Mouse (Mus musculus): ENCODE results near the gene Smarcc2.
"Not testable (repeated sequence)": the region's sequence is repeated elsewhere in the genome, so short reads cannot be mapped to it uniquely, and the experiment has no call there.

Gene Smarcc2

DNA sequence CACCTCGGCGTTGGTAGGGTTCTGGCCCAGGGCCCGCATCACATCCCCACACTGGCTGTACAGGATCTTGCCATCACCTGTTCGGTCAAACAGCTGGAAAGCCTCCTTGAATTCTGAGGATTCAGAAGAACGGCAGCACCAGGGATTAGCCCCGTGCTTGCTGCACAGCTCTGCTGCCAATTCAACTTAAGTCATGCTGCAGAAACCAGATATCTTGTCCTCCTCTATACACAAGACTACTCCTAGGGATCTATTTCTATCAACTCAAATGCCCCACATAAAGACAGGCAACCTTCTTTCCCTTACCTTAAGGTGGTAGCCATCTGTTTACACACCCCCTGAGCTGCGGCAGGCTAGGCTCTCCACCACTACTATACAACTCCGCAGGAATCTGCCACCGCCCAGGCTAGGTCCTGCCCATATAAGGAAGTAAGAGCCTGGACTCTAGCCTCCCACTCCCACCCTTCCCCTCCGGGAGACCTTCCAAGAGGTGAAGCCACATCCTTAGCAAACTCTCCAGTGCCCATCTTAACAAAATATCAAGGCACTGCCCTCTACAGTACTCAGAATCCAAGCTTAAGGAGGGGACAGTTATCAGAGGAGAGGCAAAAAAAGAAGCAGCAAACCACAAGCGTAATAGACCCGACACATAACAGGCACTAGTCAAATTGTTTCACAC is 33.7 kb downstream of the Smarcc2 start:
- DNase-seq (ENCODE audit: low spot score in 2 of 2) = peak; percentile 82 to 83

- DNase-seq (ENCODE audit: low spot score in 2 of 2) = no peak
These were observed 34.3 kb downstream of the Smarcc2 start for GRCm38 (mm10) chr10:128493319-128493694.

GRCm38 (mm10) chr10:128493695-128494666 is 34.9 kb downstream of the Smarcc2 start, which contains the start of gene Myl6:
TSS of gene Myl6 (minus strand) at chr10:128494145.
- DNase-seq (ENCODE audit: low spot score in 2 of 2) = peak; percentile 98

DNA sequence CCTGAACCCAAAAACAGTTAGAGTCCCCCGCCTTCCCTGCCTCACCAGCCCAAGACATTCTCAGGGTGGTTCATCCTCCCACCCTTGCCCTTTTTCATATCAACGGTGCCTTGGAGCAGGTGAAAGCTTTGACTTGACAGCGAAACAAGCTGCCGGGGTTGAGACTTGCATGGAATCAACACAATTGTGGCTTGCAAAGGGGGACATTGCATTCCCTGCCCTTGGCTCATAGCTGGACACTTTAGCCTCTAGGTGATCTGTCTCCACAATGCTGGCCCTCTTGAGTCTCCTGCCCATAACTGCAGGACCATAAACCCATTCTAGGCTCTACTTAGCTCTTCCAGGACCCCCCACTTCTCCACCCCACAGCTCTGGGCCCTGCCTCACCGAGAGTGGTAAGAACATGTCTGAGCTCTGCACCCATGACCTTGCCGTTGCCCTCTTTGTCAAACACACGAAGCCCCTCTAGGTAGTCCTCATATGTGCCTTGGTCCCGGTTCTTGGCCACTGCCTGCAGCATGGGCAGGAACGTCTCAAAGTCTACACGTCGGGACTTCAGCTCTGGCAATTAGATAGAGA is 35.7 kb downstream of the Smarcc2 start:
- no peak for DNase-seq (ENCODE audit: low spot score in 2 of 2)

DNA sequence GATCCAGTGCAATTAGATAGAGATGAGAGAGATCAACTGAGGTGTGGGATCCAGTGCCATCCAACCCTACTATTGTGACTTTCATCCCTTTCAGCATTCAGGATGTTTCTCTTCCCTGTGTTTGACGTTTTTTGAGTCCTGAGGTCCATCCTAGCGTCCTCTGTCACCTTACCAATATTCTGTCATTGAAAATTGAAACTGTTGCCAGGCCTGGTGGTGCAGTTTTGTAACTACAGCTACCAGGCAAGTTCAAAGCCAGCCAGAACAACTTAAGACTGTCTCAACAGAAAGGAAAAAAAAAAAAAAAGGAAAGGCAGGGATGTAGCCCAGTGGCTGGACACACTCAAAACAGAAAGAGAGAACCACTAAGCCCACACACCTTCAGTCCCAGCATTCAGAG is 36.2 kb downstream of the Smarcc2 start:
- DNase-seq (ENCODE audit: low spot score in 2 of 2) = no peak

- DNase-seq (ENCODE audit: low spot score in 2 of 2) = no peak
These were observed 36.9 kb downstream of the Smarcc2 start for GRCm38 (mm10) chr10:128495903-128496302.

DNA sequence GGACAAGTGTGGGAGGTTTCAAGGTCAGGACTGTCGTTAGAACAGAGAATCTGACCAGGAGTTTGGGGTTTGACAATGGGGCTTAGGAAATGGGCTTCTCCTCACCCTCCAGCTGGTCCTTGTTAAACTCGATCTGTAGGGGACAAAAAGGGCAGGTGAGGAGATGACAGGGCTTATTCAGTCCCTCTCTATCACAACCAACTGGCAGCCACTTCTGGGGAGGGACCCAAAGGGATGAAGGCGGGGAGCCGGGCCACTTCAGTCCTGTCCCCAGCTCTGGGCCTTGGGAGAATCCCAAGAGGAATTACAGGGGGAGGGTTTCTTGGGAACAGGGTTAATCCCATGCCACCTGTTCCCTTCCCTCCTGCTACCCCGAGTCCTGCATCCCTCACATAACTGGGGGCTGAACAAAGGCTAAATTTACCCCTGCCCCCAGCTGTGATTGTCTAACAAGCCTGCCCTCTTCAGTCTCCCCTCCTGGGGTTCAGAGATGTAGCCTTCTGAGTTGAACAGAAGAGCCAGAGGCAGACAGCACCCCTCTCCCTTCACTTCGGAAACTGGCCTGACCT is 37.5 kb downstream of the Smarcc2 start:
- no peak for DNase-seq (ENCODE audit: low spot score in 2 of 2)

DNA sequence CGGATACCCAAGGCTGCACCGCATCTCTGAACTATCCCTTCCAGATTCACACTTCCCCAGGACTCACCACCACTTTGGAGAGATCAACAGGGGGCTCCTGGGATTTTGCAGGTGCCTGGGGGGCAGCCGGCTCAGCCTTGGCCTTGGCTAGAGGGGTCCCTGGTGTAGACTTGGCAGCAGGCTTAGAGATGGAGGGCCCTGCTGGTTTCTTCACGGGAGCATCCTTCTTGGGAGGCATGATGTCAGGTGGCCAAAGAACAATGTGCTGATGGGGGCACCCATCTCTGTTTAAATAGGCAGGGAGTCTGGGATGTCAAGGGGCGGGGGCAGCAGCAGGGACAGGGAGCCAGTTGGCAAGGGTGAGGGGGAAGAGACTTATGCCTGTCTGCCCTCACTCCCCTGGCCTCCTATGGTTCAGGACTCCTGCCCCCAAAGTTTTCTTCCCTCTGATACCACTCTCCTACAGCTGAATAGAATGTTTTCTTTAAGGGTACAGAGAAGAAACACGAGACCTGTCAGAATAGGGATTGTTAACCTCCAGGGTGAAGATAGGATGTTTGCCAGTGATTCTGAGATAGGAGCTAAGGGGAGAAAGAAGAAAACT is 38.2 kb downstream of the Smarcc2 start:
- DNase-seq (ENCODE audit: low spot score in 2 of 2) = no peak

GRCm38 (mm10) chr10:128498590-128498989 is 39.5 kb downstream of the Smarcc2 start, which contains the start of gene Myl6b:
TSS of gene Myl6b (minus strand) at chr10:128498685.
- peak; percentile 98 for DNase-seq (ENCODE audit: low spot score in 2 of 2)

DNA sequence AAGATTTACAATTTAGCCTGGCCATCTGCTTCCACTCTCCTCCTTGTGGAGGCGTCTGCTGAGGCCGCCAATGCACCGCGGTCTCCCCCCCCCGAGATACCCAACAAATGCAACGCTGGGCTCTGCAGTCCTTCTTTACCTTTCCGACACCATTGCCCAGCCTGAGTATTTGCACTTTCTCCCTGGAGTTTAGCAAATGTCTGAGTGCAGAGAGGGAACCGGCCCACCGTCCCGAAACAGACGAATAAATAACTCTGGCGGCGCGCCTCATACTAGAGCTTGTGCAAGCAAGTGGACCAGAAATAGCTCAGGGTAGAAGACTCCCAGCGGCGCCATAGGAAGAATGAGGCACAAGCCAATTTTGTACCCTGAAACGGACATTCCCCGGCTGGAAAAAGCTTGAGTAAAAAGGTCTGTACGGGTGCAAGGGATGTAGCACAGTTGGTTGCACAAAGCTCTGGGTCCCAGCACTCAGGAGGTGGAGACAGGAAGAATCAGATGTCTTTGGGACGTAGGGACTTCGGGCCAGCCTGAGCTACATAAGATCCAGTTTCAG is 40.1 kb downstream of the Smarcc2 start:
- peak; percentile 60 to 73 for DNase-seq (ENCODE audit: low spot score in 2 of 2)

DNA sequence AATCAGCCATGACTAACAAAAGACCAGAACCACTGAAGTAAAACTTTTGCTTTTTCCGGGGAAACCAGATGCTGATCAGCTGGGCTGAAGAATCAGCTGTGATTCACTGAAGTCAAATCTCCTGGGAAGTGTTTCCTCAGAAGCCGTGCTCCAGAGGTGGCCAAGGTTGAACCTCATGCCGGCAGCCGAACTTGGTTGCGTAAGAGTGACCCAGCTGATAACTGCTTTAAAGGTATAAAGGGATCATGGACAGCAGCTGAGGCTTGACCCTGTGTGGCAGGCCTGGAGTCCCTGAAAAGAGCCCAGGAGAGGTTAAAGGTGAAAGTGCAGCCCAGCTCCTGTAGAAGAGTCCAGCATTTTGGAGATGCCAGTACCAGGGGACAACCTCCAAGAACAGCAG is 43.3 kb downstream of the Smarcc2 start:
- DNase-seq (ENCODE audit: low spot score in 2 of 2) = peak in 1 of 2 experiments; percentile 68

GRCm38 (mm10) chr10:128503532-128503931 is 44.5 kb downstream of the Smarcc2 start:
- DNase-seq (ENCODE audit: low spot score in 2 of 2) = no peak

- no peak for DNase-seq (ENCODE audit: low spot score in 2 of 2)
These were observed 45.0 kb downstream of the Smarcc2 start for GRCm38 (mm10) chr10:128504012-128504411.

- DNase-seq (ENCODE audit: low spot score in 2 of 2) = no peak
These were observed 45.8 kb downstream of the Smarcc2 start for GRCm38 (mm10) chr10:128504641-128505370.

DNA sequence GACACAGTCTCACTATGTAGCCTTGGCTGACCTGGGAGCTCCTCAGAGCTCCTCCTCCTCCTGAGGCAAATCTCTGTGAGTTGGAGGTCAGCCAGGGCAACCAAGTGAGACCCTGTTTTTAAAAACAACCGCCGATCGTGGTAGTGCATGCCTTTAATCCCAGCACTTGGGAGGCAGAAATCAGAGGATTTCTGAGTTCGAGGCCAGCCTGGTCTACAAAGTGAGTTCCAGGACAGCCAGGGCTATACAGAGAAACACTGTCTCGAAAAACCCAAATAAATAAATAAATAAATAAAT is 46.3 kb downstream of the Smarcc2 start:
- DNase-seq (ENCODE audit: low spot score in 2 of 2) = not testable (repeated sequence)

- no peak for DNase-seq (ENCODE audit: low spot score in 2 of 2)
These were observed 46.9 kb downstream of the Smarcc2 start for GRCm38 (mm10) chr10:128505974-128506373.

- DNase-seq (ENCODE audit: low spot score in 2 of 2) = no peak
These were observed 49.2 kb downstream of the Smarcc2 start for GRCm38 (mm10) chr10:128508260-128508659.

DNA sequence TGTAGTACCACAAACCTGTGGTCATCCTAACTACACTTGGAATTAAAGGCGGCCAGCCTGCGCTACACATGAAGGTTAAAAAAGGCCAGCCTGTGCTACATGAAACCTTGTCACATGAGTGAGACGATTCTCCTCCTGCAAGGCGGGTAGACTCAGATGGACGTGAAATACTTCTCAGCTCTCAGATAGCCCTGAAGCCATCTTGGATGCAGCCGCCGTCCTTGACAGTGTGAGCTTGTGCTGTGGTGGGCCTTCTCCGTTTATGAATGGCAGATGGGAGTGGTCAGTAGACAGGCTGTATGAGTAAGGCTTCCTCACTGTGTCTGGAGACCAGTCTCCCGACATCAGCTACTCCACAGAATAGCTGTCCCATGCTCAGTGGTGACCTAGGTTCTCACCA is 50.2 kb downstream of the Smarcc2 start:
- DNase-seq (ENCODE audit: low spot score in 2 of 2) = no peak

DNA sequence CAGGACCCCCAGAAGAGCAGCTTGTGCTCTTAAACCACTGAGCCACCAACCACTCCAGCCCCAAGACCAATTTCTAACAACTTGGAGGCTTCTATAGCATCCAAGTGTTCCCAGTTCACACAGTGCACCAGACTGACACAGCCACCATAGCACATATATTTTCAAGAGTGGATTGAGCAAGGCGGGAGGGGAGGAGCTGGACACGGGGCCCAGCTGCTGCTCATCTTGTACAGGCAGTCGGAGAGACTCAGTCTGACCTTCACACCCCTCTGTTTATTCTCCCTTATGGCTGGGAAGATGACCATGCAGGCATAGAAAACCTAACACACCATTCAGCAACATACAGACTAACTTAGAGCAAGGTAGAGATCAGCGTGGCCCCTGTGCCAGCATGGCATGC is 50.8 kb downstream of the Smarcc2 start:
- no peak for DNase-seq (ENCODE audit: low spot score in 2 of 2)

DNA sequence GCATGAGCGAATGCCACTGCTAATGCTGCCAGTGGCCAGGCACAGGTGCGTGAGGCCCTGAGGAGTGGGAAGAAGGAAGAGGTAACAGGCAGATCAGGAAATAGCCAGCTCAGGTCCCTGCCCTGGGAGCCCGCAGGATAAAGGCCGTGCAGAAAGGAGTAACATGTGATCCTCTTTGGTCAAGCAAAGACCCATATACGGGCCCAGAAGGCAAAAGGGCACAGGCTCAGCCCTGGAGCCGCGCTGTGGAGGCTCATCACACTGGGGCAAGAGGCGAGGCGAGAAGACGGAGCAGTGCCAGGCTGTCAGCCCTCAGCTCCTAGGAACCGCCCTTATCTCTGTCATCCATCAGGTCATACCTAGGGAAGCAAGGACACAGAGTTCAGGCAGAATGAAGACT is 51.3 kb downstream of the Smarcc2 start:
- no peak for DNase-seq (ENCODE audit: low spot score in 2 of 2)

DNA sequence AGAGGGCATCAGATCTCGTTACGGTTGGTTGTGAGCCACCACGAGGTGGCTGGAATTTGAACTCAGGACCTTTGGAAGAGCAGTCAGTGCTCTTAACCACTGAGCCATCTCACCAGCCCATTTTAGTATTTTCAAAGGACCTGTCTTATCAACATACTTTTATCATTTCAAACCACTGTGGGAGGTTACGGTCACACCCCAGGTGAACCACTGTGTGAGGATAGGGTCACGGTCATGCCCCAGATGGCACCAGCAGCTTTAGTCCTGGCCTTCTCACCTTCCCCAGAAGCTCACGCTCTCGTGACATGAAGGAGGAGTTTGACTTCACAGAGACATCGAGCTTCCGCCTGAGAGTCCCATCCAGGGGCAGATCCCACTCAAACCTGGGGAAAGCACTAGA is 52.1 kb downstream of the Smarcc2 start:
- no peak for DNase-seq (ENCODE audit: low spot score in 2 of 2)
